Mouse (Mus musculus) MEL (cell line): ENCODE measurements around the gene Rbms3.

Source experiments
- CTCF ChIP-seq, 3 experiments: IDR thresholded peaks in 2 of 3; conservative IDR thresholded peaks in 1 of 3; 2 replicates each; pipeline ENCODE4 v1.5.1; 2011 to 2012; ENCODE audit warnings: low read length in 3 of 3, low read depth in 2 of 3, mild to moderate bottlenecking in 2 of 3, improper control_type of control experiment in 1 of 3, inconsistent platforms in 1 of 3, mixed read lengths in 1 of 3, moderate library complexity in 1 of 3; ENCODE audit not compliant: control insufficient read depth in 1 of 3, insufficient read depth in 1 of 3, poor library complexity in 1 of 3, severe bottlenecking in 1 of 3
- NRF1 ChIP-seq: IDR thresholded peaks from 2 replicates; pipeline ENCODE4 v1.6.1; 2014; ENCODE audit warnings: low read depth, mild to moderate bottlenecking, inconsistent platforms, low read length, improper control_type of control experiment, moderate library complexity; ENCODE audit not compliant: poor library complexity, insufficient read depth, severe bottlenecking
- POLR2A ChIP-seq, 2 experiments: IDR thresholded peaks; 2 replicates each; pipeline ENCODE4 v1.6.1; 2011 to 2012; ENCODE audit warnings: low read length in 2 of 2, mild to moderate bottlenecking in 2 of 2, control low read depth in 1 of 2, improper control_type of control experiment in 1 of 2, low read depth in 1 of 2, moderate library complexity in 1 of 2; ENCODE audit not compliant: control insufficient read depth in 1 of 2, insufficient read depth in 1 of 2, poor library complexity in 1 of 2
- TCF12 ChIP-seq: IDR thresholded peaks from 2 replicates; pipeline ENCODE4 v1.6.1; 2014; ENCODE audit warnings: low read depth, mild to moderate bottlenecking, inconsistent platforms, low read length, improper control_type of control experiment, moderate library complexity
- USF2 ChIP-seq, 2 experiments: IDR thresholded peaks; 2 replicates each; pipeline ENCODE4 v1.6.1; 2011 to 2012; ENCODE audit warnings: improper control_type of control experiment in 2 of 2, low read length in 2 of 2, borderline replicate concordance in 1 of 2, inconsistent platforms in 1 of 2, low read depth in 1 of 2, mild to moderate bottlenecking in 1 of 2; ENCODE audit not compliant: insufficient read depth in 1 of 2

- TF ChIP-seq POLR2A (IDR thresholded peaks at IDR 0.05; ENCODE audit: control insufficient read depth in 1 of 2, insufficient read depth in 1 of 2, low read depth in 1 of 2, low read length in 2 of 2, poor library complexity in 1 of 2) (no peak), CTCF (IDR thresholded peaks at IDR 0.05 in 2 of 3, conservative IDR thresholded peaks at IDR 0.05 in 1 of 3; ENCODE audit: control insufficient read depth in 1 of 3, insufficient read depth in 1 of 3, low read depth in 2 of 3, low read length in 3 of 3, poor library complexity in 1 of 3, severe bottlenecking in 1 of 3) (no peak), TCF12 (no peak), USF2 (IDR thresholded peaks at IDR 0.05; ENCODE audit: borderline replicate concordance in 1 of 2, insufficient read depth in 1 of 2, low read depth in 1 of 2, low read length in 2 of 2) (no peak), NRF1 (no peak)
These were observed 383.5 kb downstream of the Rbms3 start for GRCm38 (mm10) chr9:117246173-117246572.
